Mouse (Mus musculus): ENCODE measurements around the gene Inafm2. TPM values are rescaled to one million over a fixed set of nuclear protein-coding genes. Genes with fewer than 3 reads are reported as not detected.
A peak's percentile ranks its signal among the peaks of the same experiment; 100 is the strongest.

Gene Inafm2
- polyA plus RNA-seq, 1 experiment from 2014 or later: 46.7 TPM

- Histone ChIP-seq H3K27me3 (ENCODE audit: control insufficient read depth, insufficient read depth, low read length) (peaks cover 88% of the 10 kb centered on the region), H3K27ac (ENCODE audit: low read depth, low read length) (no peak overlapping the region), H3K4me3 (ENCODE audit: low read depth, low read length) (peak overlapping the region; percentile 48), H3K4me2 (peak overlapping the region; percentile 86), H3K9ac (ENCODE audit: low read depth, low read length) (peak overlapping the region; percentile 47), H3K9me3 (replicated peaks; ENCODE audit: control insufficient read depth, low read length) (no peaks in the 10 kb centered on the region), H3K4me1 (ENCODE audit: control insufficient read depth, insufficient read depth, low read length) (peaks cover 39% of the 10 kb centered on the region), H3K36me3 (ENCODE audit: control insufficient read depth, insufficient read depth, low read length) (no peaks in the 10 kb centered on the region)
- WGBS (ENCODE audit: insufficient replicate concordance): under 1% methylated on average over 85 of the region's 93 CpGs
- ATAC-seq (replicated peaks; ENCODE audit: insufficient number of reproducible peaks, low FRiP score, low TSS enrichment): peak; percentile 44; the same call in 1 of the 2 replicates
These were observed 42.4 kb upstream of the Inafm2 start for GRCm38 (mm10) chr2:118702883-118703761.

GRCm38 (mm10) chr2:118703913-118704730, 41.4 kb upstream of the Inafm2 start, which contains the start of gene Ankrd63:
TSS of gene Ankrd63 (minus strand) at chr2:118703963.
- Histone ChIP-seq H3K4me3 (ENCODE audit: low read depth, low read length) (peak within 1 kb of the TSS; percentile 48), H3K36me3 (ENCODE audit: control insufficient read depth, insufficient read depth, low read length) (no peaks in the 10 kb centered on the region), H3K27me3 (ENCODE audit: control insufficient read depth, insufficient read depth, low read length) (peaks cover 93% of the 10 kb centered on the region), H3K9me3 (replicated peaks; ENCODE audit: control insufficient read depth, low read length) (no peaks in the 10 kb centered on the region), H3K4me2 (peak within 1 kb of the TSS; percentile 86), H3K9ac (ENCODE audit: low read depth, low read length) (peak within 1 kb of the TSS; percentile 47; the same call in 1 of the 2 replicates), H3K27ac (ENCODE audit: low read depth, low read length) (no peak within 1 kb of the TSS), H3K4me1 (ENCODE audit: control insufficient read depth, insufficient read depth, low read length) (peaks cover 39% of the 10 kb centered on the region)
- no peak for ATAC-seq (replicated peaks; ENCODE audit: insufficient number of reproducible peaks, low FRiP score, low TSS enrichment)
- WGBS (ENCODE audit: insufficient replicate concordance): 2% methylated on average over 49 of the region's 50 CpGs

- H3K27me3 ChIP-seq (ENCODE audit: control insufficient read depth, insufficient read depth, low read length): peaks cover 95% of the 10 kb centered on the region
- H3K4me3 ChIP-seq (ENCODE audit: low read depth, low read length): no peak overlapping the region
- peaks cover 49% of the 10 kb centered on the region for H3K4me1 ChIP-seq (ENCODE audit: control insufficient read depth, insufficient read depth, low read length)
- H3K9ac ChIP-seq (ENCODE audit: low read depth, low read length): no peak overlapping the region
- no peaks in the 10 kb centered on the region for H3K9me3 ChIP-seq (replicated peaks; ENCODE audit: control insufficient read depth, low read length)
- peak overlapping the region; percentile 36; the same call in 1 of the 2 replicates for H3K27ac ChIP-seq (ENCODE audit: low read depth, low read length)
- WGBS (ENCODE audit: insufficient replicate concordance): 6% methylated on average over 6 of the region's 6 CpGs
- peak overlapping the region; percentile 14 for H3K4me2 ChIP-seq
- ATAC-seq (replicated peaks; ENCODE audit: insufficient number of reproducible peaks, low FRiP score, low TSS enrichment): no peak
- no peaks in the 10 kb centered on the region for H3K36me3 ChIP-seq (ENCODE audit: control insufficient read depth, insufficient read depth, low read length)
These were observed 39.1 kb upstream of the Inafm2 start for GRCm38 (mm10) chr2:118706436-118706835.

GRCm38 (mm10) chr2:118708472-118708871, 37.1 kb upstream of the Inafm2 start:
- H3K4me3 ChIP-seq (ENCODE audit: low read depth, low read length): no peak overlapping the region
- WGBS (ENCODE audit: insufficient replicate concordance): 68% methylated on average over 4 of the region's 4 CpGs
- no peak for ATAC-seq (replicated peaks; ENCODE audit: insufficient number of reproducible peaks, low FRiP score, low TSS enrichment)
- no peak overlapping the region for H3K4me2 ChIP-seq
- H3K36me3 ChIP-seq (ENCODE audit: control insufficient read depth, insufficient read depth, low read length): no peaks in the 10 kb centered on the region
- H3K27me3 ChIP-seq (ENCODE audit: control insufficient read depth, insufficient read depth, low read length): peaks cover 92% of the 10 kb centered on the region
- H3K9ac ChIP-seq (ENCODE audit: low read depth, low read length): no peak overlapping the region
- H3K4me1 ChIP-seq (ENCODE audit: control insufficient read depth, insufficient read depth, low read length): peaks cover 44% of the 10 kb centered on the region
- no peaks in the 10 kb centered on the region for H3K9me3 ChIP-seq (replicated peaks; ENCODE audit: control insufficient read depth, low read length)
- no peak overlapping the region for H3K27ac ChIP-seq (ENCODE audit: low read depth, low read length)

- H3K4me2 ChIP-seq: no peak overlapping the region
- H3K27me3 ChIP-seq (ENCODE audit: control insufficient read depth, insufficient read depth, low read length): peaks cover 80% of the 10 kb centered on the region
- ATAC-seq (replicated peaks; ENCODE audit: insufficient number of reproducible peaks, low FRiP score, low TSS enrichment): no peak
- H3K9me3 ChIP-seq (replicated peaks; ENCODE audit: control insufficient read depth, low read length): no peaks in the 10 kb centered on the region
- H3K36me3 ChIP-seq (ENCODE audit: control insufficient read depth, insufficient read depth, low read length): no peaks in the 10 kb centered on the region
- 46% methylated on average over 4 of the region's 4 CpGs for WGBS (ENCODE audit: insufficient replicate concordance)
- no peak overlapping the region for H3K9ac ChIP-seq (ENCODE audit: low read depth, low read length)
- H3K4me1 ChIP-seq (ENCODE audit: control insufficient read depth, insufficient read depth, low read length): peaks cover 35% of the 10 kb centered on the region
- no peak overlapping the region for H3K27ac ChIP-seq (ENCODE audit: low read depth, low read length)
- no peak overlapping the region for H3K4me3 ChIP-seq (ENCODE audit: low read depth, low read length)
These were observed 35.8 kb upstream of the Inafm2 start for GRCm38 (mm10) chr2:118709655-118710221.

GRCm38 (mm10) chr2:118711038-118711494, 34.5 kb upstream of the Inafm2 start:
- Histone ChIP-seq H3K36me3 (ENCODE audit: control insufficient read depth, insufficient read depth, low read length) (no peaks in the 10 kb centered on the region), H3K27ac (ENCODE audit: low read depth, low read length) (no peak overlapping the region), H3K9ac (ENCODE audit: low read depth, low read length) (peak overlapping the region; percentile 35; the same call in 1 of the 2 replicates), H3K27me3 (ENCODE audit: control insufficient read depth, insufficient read depth, low read length) (peaks cover 66% of the 10 kb centered on the region), H3K4me3 (ENCODE audit: low read depth, low read length) (peak overlapping the region; percentile 37), H3K4me1 (ENCODE audit: control insufficient read depth, insufficient read depth, low read length) (peaks cover 40% of the 10 kb centered on the region), H3K9me3 (replicated peaks; ENCODE audit: control insufficient read depth, low read length) (no peaks in the 10 kb centered on the region), H3K4me2 (peak overlapping the region; percentile 77)
- WGBS (ENCODE audit: insufficient replicate concordance): 1% methylated on average over 36 of the region's 36 CpGs
- ATAC-seq (replicated peaks; ENCODE audit: insufficient number of reproducible peaks, low FRiP score, low TSS enrichment): peak; percentile 16; the same call in 1 of the 2 replicates

GRCm38 (mm10) chr2:118713631-118714030, 31.9 kb upstream of the Inafm2 start:
- no peak for ATAC-seq (replicated peaks; ENCODE audit: insufficient number of reproducible peaks, low FRiP score, low TSS enrichment)

GRCm38 (mm10) chr2:118714230-118714629, 31.3 kb upstream of the Inafm2 start:
- ATAC-seq (replicated peaks; ENCODE audit: insufficient number of reproducible peaks, low FRiP score, low TSS enrichment): no peak
- Histone ChIP-seq H3K27ac (ENCODE audit: low read depth, low read length) (no peak overlapping the region), H3K27me3 (ENCODE audit: control insufficient read depth, insufficient read depth, low read length) (peaks cover 38% of the 10 kb centered on the region), H3K4me1 (ENCODE audit: control insufficient read depth, insufficient read depth, low read length) (peaks cover 45% of the 10 kb centered on the region), H3K4me3 (ENCODE audit: low read depth, low read length) (no peak overlapping the region), H3K9me3 (replicated peaks; ENCODE audit: control insufficient read depth, low read length) (no peaks in the 10 kb centered on the region), H3K36me3 (ENCODE audit: control insufficient read depth, insufficient read depth, low read length) (no peaks in the 10 kb centered on the region), H3K9ac (ENCODE audit: low read depth, low read length) (no peak overlapping the region), H3K4me2 (no peak overlapping the region)
- 56% methylated on average over 4 of the region's 4 CpGs for WGBS (ENCODE audit: insufficient replicate concordance)

More at GRCm38 (mm10) chr2:118713631-118714030, 31.9 kb upstream of the Inafm2 start:
- Histone ChIP-seq H3K36me3 (ENCODE audit: control insufficient read depth, insufficient read depth, low read length) (no peaks in the 10 kb centered on the region), H3K4me3 (ENCODE audit: low read depth, low read length) (no peak overlapping the region), H3K4me1 (ENCODE audit: control insufficient read depth, insufficient read depth, low read length) (peaks cover 45% of the 10 kb centered on the region), H3K9me3 (replicated peaks; ENCODE audit: control insufficient read depth, low read length) (no peaks in the 10 kb centered on the region), H3K27ac (ENCODE audit: low read depth, low read length) (no peak overlapping the region), H3K9ac (ENCODE audit: low read depth, low read length) (no peak overlapping the region), H3K4me2 (no peak overlapping the region), H3K27me3 (ENCODE audit: control insufficient read depth, insufficient read depth, low read length) (peaks cover 43% of the 10 kb centered on the region)
- 82% methylated on average over 6 of the region's 6 CpGs for WGBS (ENCODE audit: insufficient replicate concordance)
